Mouse (Mus musculus) spleen, postnatal 10 days (tissue): ENCODE data around the gene Ntn1.

Source experiments
- DNase-seq, 2 experiments: peaks; one replicate each; pipeline ENCODE4 v3.0.0; 2021 to 2022; ENCODE audit warnings: low spot score in 2 of 2

Ntn1 gene

GRCm38 (mm10) chr11:68384131-68384530 lies 16.5 kb downstream of the Ntn1 start:
- no peak for DNase-seq

- no peak for DNase-seq
Measured at GRCm38 (mm10) chr11:68383519-68383918, 17.1 kb downstream of the Ntn1 start.

GRCm38 (mm10) chr11:68381833-68382232 lies 18.8 kb downstream of the Ntn1 start:
- DNase-seq: no peak

- no peak for DNase-seq
Measured at GRCm38 (mm10) chr11:68381318-68381717, 19.3 kb downstream of the Ntn1 start.

- DNase-seq: no peak
Measured at GRCm38 (mm10) chr11:68378946-68379764, 21.5 kb downstream of the Ntn1 start.

- DNase-seq: no peak
Measured at GRCm38 (mm10) chr11:68378419-68378818, 22.2 kb downstream of the Ntn1 start.

- DNase-seq: no peak
Measured at GRCm38 (mm10) chr11:68373105-68373504, 27.5 kb downstream of the Ntn1 start.

- no peak for DNase-seq
Measured at GRCm38 (mm10) chr11:68371609-68372008, 29.0 kb downstream of the Ntn1 start.

- DNase-seq: no peak
Measured at GRCm38 (mm10) chr11:68356901-68357300, 43.7 kb downstream of the Ntn1 start.

- DNase-seq: no peak
Measured at GRCm38 (mm10) chr11:68355561-68355960, 45.1 kb downstream of the Ntn1 start.

- DNase-seq: no peak
Measured at GRCm38 (mm10) chr11:68354848-68355247, 45.8 kb downstream of the Ntn1 start.

- DNase-seq: no peak
Measured at GRCm38 (mm10) chr11:68352236-68352635, 48.4 kb downstream of the Ntn1 start.

GRCm38 (mm10) chr11:68348851-68349250 lies 51.8 kb downstream of the Ntn1 start:
- DNase-seq: no peak

- no peak for DNase-seq
Measured at GRCm38 (mm10) chr11:68348083-68348482, 52.5 kb downstream of the Ntn1 start.

- DNase-seq: no peak
Measured at GRCm38 (mm10) chr11:68347508-68347907, 53.1 kb downstream of the Ntn1 start.

- no peak for DNase-seq
Measured at GRCm38 (mm10) chr11:68346099-68346498, 54.5 kb downstream of the Ntn1 start.

GRCm38 (mm10) chr11:68344221-68344620 lies 56.4 kb downstream of the Ntn1 start:
- DNase-seq: no peak

GRCm38 (mm10) chr11:68342761-68343160 lies 57.9 kb downstream of the Ntn1 start:
- DNase-seq: no peak

- DNase-seq: no peak
Measured at GRCm38 (mm10) chr11:68342003-68342400, 58.6 kb downstream of the Ntn1 start.

- DNase-seq: no peak
Measured at GRCm38 (mm10) chr11:68341111-68342002, 59.3 kb downstream of the Ntn1 start.

GRCm38 (mm10) chr11:68340366-68340765 lies 60.3 kb downstream of the Ntn1 start:
- DNase-seq: no peak

GRCm38 (mm10) chr11:68339856-68340255 lies 60.8 kb downstream of the Ntn1 start:
- DNase-seq: no peak

GRCm38 (mm10) chr11:68339331-68339730 lies 61.3 kb downstream of the Ntn1 start:
- DNase-seq: no peak
